In genomic region chr19:3686215-3686894, GRCm38 (mm10) we compare ENCODE assay signal across 7 mouse cellular contexts. TPM values are rescaled to one million over a fixed set of nuclear protein-coding genes. Genes with fewer than 3 reads are reported as not detected.
A peak's percentile ranks its signal among the peaks of the same experiment; 100 is the strongest.
DNase-seq lines count a peak whose midpoint lies in the region; ATAC-seq and TF ChIP-seq lines count a peak whose summit lies in the region.

Lrp5 (minus strand) TSS chr19:3686564.

- H3K79me2 ChIP-seq in MEL (ENCODE audit: control insufficient read depth, insufficient read depth, low read length, poor library complexity), result peaks cover 24% of the 10 kb centered on the region

- no peak for TF ChIP-seq RAD21 in MEL (IDR thresholded peaks at IDR 0.05; ENCODE audit: low read depth, low read length)

- WGBS in forebrain, embryonic 16.5 days, result under 1% methylated on average over 70 of the region's 83 CpGs
- under 1% methylated on average over 81 of the region's 83 CpGs for WGBS in hindbrain, embryonic 10.5 days
- WGBS in limb, embryonic 15.5 days, result under 1% methylated on average over 49 of the region's 83 CpGs
- WGBS in midbrain, embryonic 15.5 days, result under 1% methylated on average over 73 of the region's 83 CpGs

- peak within 1 kb of the TSS; percentile 69 to 99 for H3K4me3 ChIP-seq in MEL (ENCODE audit: control insufficient read depth in 1 of 2, insufficient read depth in 1 of 2, low read depth in 2 of 2, low read length in 2 of 2)
- H3K4me3 ChIP-seq in forebrain, embryonic 16.5 days (replicated peaks; ENCODE audit: low read length), result peak within 1 kb of the TSS; percentile 89
- H3K4me3 ChIP-seq in hindbrain, embryonic 10.5 days, result peak within 1 kb of the TSS; percentile 87
- H3K4me3 ChIP-seq in limb, embryonic 15.5 days, result peak within 1 kb of the TSS; percentile 96
- H3K4me3 ChIP-seq in midbrain, embryonic 15.5 days, result peak within 1 kb of the TSS; percentile 64

- peak; percentile 29 to 83; a peak in 2 of 4 replicates for TF ChIP-seq POLR2A in MEL (IDR thresholded peaks at IDR 0.05; ENCODE audit: control insufficient read depth in 1 of 2, insufficient read depth in 1 of 2, low read depth in 1 of 2, low read length in 2 of 2, poor library complexity in 1 of 2)

- TF ChIP-seq EP300 in MEL (IDR thresholded peaks at IDR 0.05; ENCODE audit: low read depth in 1 of 2, low read length in 2 of 2), result no peak

- H3K4me1 ChIP-seq in MEL (ENCODE audit: control insufficient read depth in 1 of 2, insufficient read depth in 2 of 2, low read length in 2 of 2), result peaks cover 3 to 17% of the 10 kb centered on the region in 2 experiments; a peak in 3 of 4 replicates
- H3K4me1 ChIP-seq in forebrain, embryonic 16.5 days (replicated peaks; ENCODE audit: control insufficient read depth, insufficient read depth, low read length), result peaks cover 32% of the 10 kb centered on the region
- H3K4me1 ChIP-seq in hindbrain, embryonic 10.5 days (replicated peaks), result peaks cover 50% of the 10 kb centered on the region
- peaks cover 61% of the 10 kb centered on the region for H3K4me1 ChIP-seq in limb, embryonic 15.5 days
- H3K4me1 ChIP-seq in midbrain, embryonic 15.5 days, result peaks cover 24% of the 10 kb centered on the region

- H3K36me3 ChIP-seq in MEL (ENCODE audit: control insufficient read depth in 1 of 2, insufficient read depth in 2 of 2, low read length in 2 of 2), result no peaks in the 10 kb centered on the region; a peak in 1 of 4 replicates
- H3K36me3 ChIP-seq in forebrain, embryonic 16.5 days (ENCODE audit: control insufficient read depth, insufficient read depth), result no peaks in the 10 kb centered on the region
- no peaks in the 10 kb centered on the region for H3K36me3 ChIP-seq in hindbrain, embryonic 10.5 days
- no peaks in the 10 kb centered on the region for H3K36me3 ChIP-seq in limb, embryonic 15.5 days
- no peaks in the 10 kb centered on the region for H3K36me3 ChIP-seq in midbrain, embryonic 15.5 days (replicated peaks)

- H3K4me2 ChIP-seq in forebrain, embryonic 16.5 days (ENCODE audit: low read length), result peak within 1 kb of the TSS; percentile 98
- H3K4me2 ChIP-seq in limb, embryonic 15.5 days, result peak within 1 kb of the TSS; percentile 94
- peak within 1 kb of the TSS; percentile 96 for H3K4me2 ChIP-seq in midbrain, embryonic 15.5 days

- DNase-seq in MEL (ENCODE audit: low read depth, low spot score), result peak; percentile 42
- peak; percentile 75 to 82 for DNase-seq in adrenal gland, adult 18-20 months (ENCODE audit: low spot score in 2 of 2)
- peak; percentile 58 for DNase-seq in hindbrain, embryonic 10.5 days (ENCODE audit: low spot score)
- peak; percentile 72 to 79 for DNase-seq in thymus, postnatal 36 days

- TF ChIP-seq CTCF in MEL (IDR thresholded peaks at IDR 0.05 in 2 of 3, conservative IDR thresholded peaks at IDR 0.05 in 1 of 3; ENCODE audit: control insufficient read depth in 1 of 3, insufficient read depth in 1 of 3, low read depth in 2 of 3, low read length in 3 of 3, poor library complexity in 1 of 3, severe bottlenecking in 1 of 3), result no peak

- H3K9ac ChIP-seq in MEL (ENCODE audit: control insufficient read depth, low read depth, low read length, poor library complexity, severe bottlenecking), result peak within 1 kb of the TSS; percentile 93
- peak within 1 kb of the TSS; percentile 79 for H3K9ac ChIP-seq in forebrain, embryonic 16.5 days (replicated peaks; ENCODE audit: low read depth, low read length)
- H3K9ac ChIP-seq in limb, embryonic 15.5 days, result peak within 1 kb of the TSS; percentile 98
- peak within 1 kb of the TSS; percentile 63 for H3K9ac ChIP-seq in midbrain, embryonic 15.5 days

- no peaks in the 10 kb centered on the region for H3K9me3 ChIP-seq in MEL (replicated peaks; ENCODE audit: insufficient read depth, low read length)
- H3K9me3 ChIP-seq in forebrain, embryonic 16.5 days (ENCODE audit: control insufficient read depth, low read length), result no peaks in the 10 kb centered on the region
- H3K9me3 ChIP-seq in hindbrain, embryonic 10.5 days, result no peaks in the 10 kb centered on the region
- no peaks in the 10 kb centered on the region for H3K9me3 ChIP-seq in limb, embryonic 15.5 days
- no peaks in the 10 kb centered on the region for H3K9me3 ChIP-seq in midbrain, embryonic 15.5 days

- peak; percentile 67 for ATAC-seq in forebrain, embryonic 16.5 days
- ATAC-seq in limb, embryonic 15.5 days (ENCODE audit: insufficient number of reproducible peaks, low FRiP score, low TSS enrichment, low read depth), result 0 out of 2 replicates have a peak, but pooled peaks have one; percentile 20
- ATAC-seq in midbrain, embryonic 15.5 days (replicated peaks), result peak; percentile 25

- no peak within 1 kb of the TSS for H3K27ac ChIP-seq in MEL (ENCODE audit: control insufficient read depth, low read depth, low read length)
- H3K27ac ChIP-seq in forebrain, embryonic 16.5 days (ENCODE audit: low read length), result peak within 1 kb of the TSS; percentile 15; the same call in 1 of the 2 replicates
- H3K27ac ChIP-seq in hindbrain, embryonic 10.5 days, result peak within 1 kb of the TSS; percentile 95
- peak within 1 kb of the TSS; percentile 92 for H3K27ac ChIP-seq in limb, embryonic 15.5 days
- H3K27ac ChIP-seq in midbrain, embryonic 15.5 days, result no peak within 1 kb of the TSS

- no peaks in the 10 kb centered on the region for H3K27me3 ChIP-seq in MEL (ENCODE audit: control insufficient read depth in 1 of 2, insufficient read depth in 2 of 2, low read length in 2 of 2)
- H3K27me3 ChIP-seq in forebrain, embryonic 16.5 days (replicated peaks; ENCODE audit: control insufficient read depth, insufficient read depth, low read length), result no peaks in the 10 kb centered on the region
- peaks cover 12% of the 10 kb centered on the region for H3K27me3 ChIP-seq in hindbrain, embryonic 10.5 days (ENCODE audit: insufficient read depth, poor library complexity, severe bottlenecking)
- no peaks in the 10 kb centered on the region for H3K27me3 ChIP-seq in limb, embryonic 15.5 days
- H3K27me3 ChIP-seq in midbrain, embryonic 15.5 days (replicated peaks), result 0 out of 2 replicates have a peak, but pooled peaks cover 8% of the 10 kb centered on the region

TF ChIP-seq in MEL, 35 proteins besides CTCF, POLR2A, EP300 and RAD21:
- TF ChIP-seq ELF1 (IDR thresholded peaks at IDR 0.05; ENCODE audit: low read depth, low read length), result no peak
- TF ChIP-seq MXI1 (IDR thresholded peaks at IDR 0.05; ENCODE audit: low read depth, low read length), result no peak
- TF ChIP-seq MAZ (IDR thresholded peaks at IDR 0.05; ENCODE audit: low read depth, low read length), result peak; percentile 42; the same call in 1 of the 2 replicates
- TF ChIP-seq NRF1 (IDR thresholded peaks at IDR 0.05; ENCODE audit: insufficient read depth, low read depth, low read length, poor library complexity, severe bottlenecking), result no peak
- TF ChIP-seq MAX (IDR thresholded peaks at IDR 0.05; ENCODE audit: low read length), result 0 out of 2 replicates have a peak, but pooled peaks have one; percentile 5
- no peak for TF ChIP-seq ZC3H11A (IDR thresholded peaks at IDR 0.05; ENCODE audit: low read depth, low read length)
- no peak for TF ChIP-seq MAFK (IDR thresholded peaks at IDR 0.05; ENCODE audit: borderline replicate concordance, low read depth, low read length)
- no peak for TF ChIP-seq USF2 (IDR thresholded peaks at IDR 0.05; ENCODE audit: borderline replicate concordance in 1 of 2, insufficient read depth in 1 of 2, low read depth in 1 of 2, low read length in 2 of 2)
- peak; percentile 37 for TF ChIP-seq NELFE (IDR thresholded peaks at IDR 0.05; ENCODE audit: low read depth, low read length)
- TF ChIP-seq BHLHE40 (IDR thresholded peaks at IDR 0.05; ENCODE audit: borderline replicate concordance, low read depth, low read length), result no peak
- no peak for TF ChIP-seq ZNF384 (IDR thresholded peaks at IDR 0.05; ENCODE audit: low read depth, low read length)
- TF ChIP-seq UBTF (IDR thresholded peaks at IDR 0.05; ENCODE audit: borderline replicate concordance, insufficient read depth, low read depth, low read length), result no peak
- TF ChIP-seq USF1 (IDR thresholded peaks at IDR 0.05; ENCODE audit: low read depth, low read length), result no peak
- TF ChIP-seq TCF12 (IDR thresholded peaks at IDR 0.05; ENCODE audit: low read depth, low read length), result no peak

RNA-seq across cellular contexts. Expression of gene Lrp5, which starts in this region (rescaled TPM):
- total RNA-seq in MEL (2012; rRNA removed), result 12.3 and 16.1 TPM in 2 replicates
- 10 to 100 TPM in 1 of 2 experiments, not detected in 1; 31.9 TPM for polyA plus RNA-seq in MEL (2012; ENCODE audit: insufficient read depth in 1 of 2, insufficient read length in 2 of 2, low read depth in 1 of 2, low replicate concordance in 2 of 2, missing spikeins in 1 of 2)
- total RNA-seq in adrenal gland, adult 18-20 months (2021), result 100 to 1,000 TPM; 102 to 103 TPM
- 1.8 and 2.3 TPM in 2 replicates for polyA plus RNA-seq in forebrain, embryonic 16.5 days (2015; fragmentation: Nextera tagmentation; extraction: Ambion mirVana)
- 3.1 and 3.5 TPM in 2 replicates for polyA plus RNA-seq in hindbrain, embryonic 10.5 days (2016; fragmentation: Nextera tagmentation; extraction: Ambion mirVana)
- 6.6 and 6.8 TPM in 2 replicates for polyA plus RNA-seq in limb, embryonic 15.5 days (2015; fragmentation: Nextera tagmentation; extraction: Ambion mirVana)
- 1.1 and 1.4 TPM in 2 replicates for polyA plus RNA-seq in midbrain, embryonic 15.5 days (2015; fragmentation: Nextera tagmentation; extraction: Ambion mirVana)

Comparison
In these comparisons a context has a peak if more than half of its experiments do, and no peak if none do; other contexts are left out.
1. H3K27ac ChIP-seq: peak in forebrain, embryonic 16.5 days (single experiment), hindbrain, embryonic 10.5 days (single experiment) and limb, embryonic 15.5 days (single experiment); none in MEL (single experiment) and midbrain, embryonic 15.5 days (single experiment).
2. Peak in every context shown above with its lines, with median percentiles within 50 percentile points of each other: DNase-seq, H3K4me3 ChIP-seq, H3K9ac ChIP-seq, ATAC-seq and H3K4me2 ChIP-seq.